Mouse (Mus musculus): Measurements from ENCODE around the gene Oprm1. TPM values are rescaled to one million over a fixed set of nuclear protein-coding genes. Genes with fewer than 3 reads are reported as not detected.

The Oprm1 gene
- polyA plus RNA-seq, 1 experiment from 2014 or later, result 0.50 TPM

DNA sequence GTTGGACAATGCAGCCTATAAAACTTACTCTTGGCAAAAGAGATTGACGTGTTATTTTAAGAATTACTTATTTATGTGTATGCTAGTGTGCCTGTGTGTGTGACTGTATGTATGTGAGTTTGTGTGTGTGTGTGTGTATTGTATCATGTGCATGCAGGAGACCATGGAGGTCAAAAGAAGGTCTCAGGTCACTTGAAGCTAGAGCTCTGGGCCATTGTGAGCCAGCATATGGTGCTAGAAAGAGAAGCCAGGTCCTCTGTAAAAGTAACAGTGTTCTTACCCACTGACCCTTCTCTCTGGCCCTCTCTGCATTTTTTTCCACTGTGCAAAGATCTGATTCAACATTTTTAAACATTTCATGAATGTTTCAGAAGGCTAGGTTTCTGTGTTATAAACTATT, 319.7 kb downstream of the Oprm1 start:
- WGBS, result 71% methylated on average over 1 of the region's 1 CpGs

More for the DNA sequence above, 319.7 kb downstream of the Oprm1 start:
- no peak for ATAC-seq (ENCODE audit: insufficient read depth, low FRiP score, low read depth)
- H3K36me3 ChIP-seq, result no peaks in the 10 kb centered on the region
- no peak overlapping the region for H3K9ac ChIP-seq
- H3K9me3 ChIP-seq, result no peaks in the 10 kb centered on the region
- H3K4me1 ChIP-seq, result no peaks in the 10 kb centered on the region
- H3K4me3 ChIP-seq (replicated peaks), result no peak overlapping the region
- no peak overlapping the region for H3K27ac ChIP-seq
- no peaks in the 10 kb centered on the region for H3K27me3 ChIP-seq (replicated peaks)
- no peak overlapping the region for H3K4me2 ChIP-seq

Other genes with a start within 250 kb of the Oprm1 start
- gene Gm10945, start 3.3 kb downstream of the Oprm1 start, polyA plus RNA-seq (2015; fragmentation: Nextera tagmentation; extraction: Ambion mirVana), result not detected in 2 replicates

Measured in stomach, embryonic 15.5 days (tissue).